In the genomic region with DNA sequence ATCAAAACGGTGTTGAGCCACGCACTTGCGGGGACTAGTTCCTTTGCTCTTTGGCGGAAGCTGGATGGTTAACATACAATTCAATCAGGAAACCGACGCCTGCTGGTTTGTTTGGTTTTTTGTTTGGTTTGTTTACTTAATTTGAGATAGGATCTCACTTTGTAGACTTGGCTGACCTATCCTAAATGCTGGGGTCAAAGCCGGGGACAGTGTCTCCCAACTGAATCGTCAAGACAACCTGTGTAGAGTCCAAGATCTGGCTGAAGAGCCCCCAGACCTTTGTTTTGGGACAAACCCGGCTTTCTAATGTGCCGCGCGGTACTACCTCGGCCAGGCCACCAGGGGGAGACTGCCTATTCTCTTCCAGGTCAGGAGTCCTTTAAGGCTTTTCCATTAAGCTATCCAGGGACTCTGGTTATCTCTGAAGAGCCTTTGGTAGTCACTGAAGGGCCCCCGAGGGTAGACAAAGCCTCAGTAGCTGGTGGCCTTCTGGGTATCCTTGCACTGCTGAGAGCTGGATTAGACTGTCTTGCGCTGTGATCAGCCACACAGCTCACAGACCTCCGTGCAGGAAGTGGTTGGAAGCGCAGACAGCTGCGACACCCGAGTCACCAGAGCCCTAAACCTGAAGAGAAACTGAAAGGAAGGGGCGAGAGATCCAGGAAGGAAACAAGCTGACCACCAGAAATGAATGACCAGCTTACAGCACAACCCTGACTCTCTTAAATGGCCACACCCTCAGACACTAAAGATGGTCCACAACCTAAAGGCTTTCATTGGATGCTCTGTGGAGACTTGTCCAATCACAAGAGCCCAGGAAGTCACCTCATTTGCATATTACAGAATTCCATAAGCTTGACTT, we compare ENCODE assay signal across 8 mouse cellular contexts. TPM values are rescaled to one million over a fixed set of nuclear protein-coding genes. Genes with fewer than 3 reads are reported as not detected.
DNase-seq lines count a peak whose midpoint lies in the region; ATAC-seq and TF ChIP-seq lines count a peak whose summit lies in the region.

No protein-coding gene starts in this region.

- ATAC-seq in erythroid progenitor cell, adult 5-6 weeks (replicated peaks; ENCODE audit: low FRiP score, poor library complexity, severe bottlenecking), result peak; percentile 77
- peak; percentile 88 to 90 for ATAC-seq in hematopoietic stem cell, adult 5-6 weeks (replicated peaks in 1 of 2; ENCODE audit: insufficient read depth in 1 of 2, low FRiP score in 2 of 2, low TSS enrichment in 1 of 2, low read depth in 1 of 2, poor library complexity in 2 of 2, severe bottlenecking in 2 of 2)
- peak; percentile 76 for ATAC-seq in megakaryocyte progenitor cell, adult 5-6 weeks (replicated peaks; ENCODE audit: poor library complexity)

- H3K4me1 ChIP-seq in bone marrow, adult 2 months (ENCODE audit: control insufficient read depth, insufficient read depth, low read length), result no peaks in the 10 kb centered on the region; the same call in 1 of the 2 replicates

- peak; percentile 51 for DNase-seq in gastrocnemius, adult 18-20 months (ENCODE audit: low spot score)
- no peak for DNase-seq in gastrocnemius, adult 8-10 months (ENCODE audit: low spot score in 2 of 2)
- peak; percentile 62 to 70 for DNase-seq in layer of hippocampus, postnatal 10 days (ENCODE audit: low spot score in 2 of 2)
- peak; percentile 48 to 62 for DNase-seq in spleen, postnatal 14 days (ENCODE audit: low spot score in 2 of 2)

- TF ChIP-seq CTCF in bone marrow, adult 2 months (IDR thresholded peaks at IDR 0.05; ENCODE audit: control insufficient read depth, insufficient read depth, low read length), result peak; percentile 75

- peak; percentile 44; the same call in 1 of the 2 replicates for TF ChIP-seq POLR2A in bone marrow, adult 2 months (IDR thresholded peaks at IDR 0.05; ENCODE audit: borderline replicate concordance, control insufficient read depth, low read depth, low read length)

- peak overlapping the region; percentile 89 for H3K27ac ChIP-seq in bone marrow, adult 2 months (ENCODE audit: control insufficient read depth, insufficient read depth, low read depth, low read length, poor library complexity)

- H3K4me3 ChIP-seq in bone marrow, adult 2 months (replicated peaks; ENCODE audit: control insufficient read depth, low read depth, low read length), result peak overlapping the region; percentile 75

- 0% methylated on average over 20 of the region's 20 CpGs for WGBS in bone marrow, adult 2 months

RNA-seq across cellular contexts. Expression of gene Btnl10, which starts 10.3 kb away (rescaled TPM):
- total RNA-seq in gastrocnemius, adult 18-20 months (2021), result not detected
- total RNA-seq in gastrocnemius, adult 8-10 months (2022), result not detected
- polyA plus RNA-seq in bone marrow, adult 2 months (2011; ENCODE audit: insufficient read depth, insufficient read length, low replicate concordance, missing spikeins), result 65.1 and 93.5 TPM in 2 replicates
- total RNA-seq in erythroid progenitor cell, adult 5-6 weeks (2015; ENCODE audit: low replicate concordance), result 407 and 422 TPM in 2 replicates
- 484 and 553 TPM in 2 replicates for total RNA-seq in erythroid progenitor cell, adult 5-6 weeks (2017; ENCODE audit: low replicate concordance)
- total RNA-seq in hematopoietic stem cell, adult 5-6 weeks (2017), result 0.50 and 4.1 TPM in 2 replicates
- total RNA-seq in layer of hippocampus, postnatal 10 days (2021), result under 1 TPM in 1 of 2 experiments, not detected in 1; 0.22 TPM
- 1.4 and 1.5 TPM in 2 replicates for total RNA-seq in megakaryocyte progenitor cell, adult 5-6 weeks (2015)
- 1.8 and 1.9 TPM in 2 replicates for total RNA-seq in megakaryocyte progenitor cell, adult 5-6 weeks (2017)

RNA-seq across cellular contexts. Expression of gene Rnf187, which starts 10.7 kb away (rescaled TPM):
- 10 to 100 TPM; 88.8 to 90.3 TPM for total RNA-seq in gastrocnemius, adult 18-20 months (2021)
- total RNA-seq in gastrocnemius, adult 8-10 months (2022), result 100 to 1,000 TPM in 2 of 4 experiments, 10 to 100 TPM in 2; 97.5 to 116 (median 100) TPM
- 108 and 135 TPM in 2 replicates for polyA plus RNA-seq in bone marrow, adult 2 months (2011; ENCODE audit: insufficient read depth, insufficient read length, low replicate concordance, missing spikeins)
- 104 and 109 TPM in 2 replicates for total RNA-seq in erythroid progenitor cell, adult 5-6 weeks (2015; ENCODE audit: low replicate concordance)
- total RNA-seq in erythroid progenitor cell, adult 5-6 weeks (2017; ENCODE audit: low replicate concordance), result 104 and 117 TPM in 2 replicates
- total RNA-seq in hematopoietic stem cell, adult 5-6 weeks (2017), result 82.1 and 83.1 TPM in 2 replicates
- total RNA-seq in layer of hippocampus, postnatal 10 days (2021), result 100 to 1,000 TPM; 453 to 458 TPM
- 65.8 and 66.4 TPM in 2 replicates for total RNA-seq in megakaryocyte progenitor cell, adult 5-6 weeks (2015)
- total RNA-seq in megakaryocyte progenitor cell, adult 5-6 weeks (2017), result 70.6 and 83.6 TPM in 2 replicates

RNA-seq across cellular contexts. Expression of gene Hist3h2ba, which starts 20.7 kb away (rescaled TPM):
- total RNA-seq in gastrocnemius, adult 18-20 months (2021), result under 1 TPM; 0.62 to 0.97 TPM
- 1 to 10 TPM in 1 of 4 experiments, under 1 TPM in 1, not detected in 2; 0.52 to 1.2 TPM for total RNA-seq in gastrocnemius, adult 8-10 months (2022)
- polyA plus RNA-seq in bone marrow, adult 2 months (2011; ENCODE audit: insufficient read depth, insufficient read length, low replicate concordance, missing spikeins), result 18.8 and 22.9 TPM in 2 replicates
- total RNA-seq in erythroid progenitor cell, adult 5-6 weeks (2015; ENCODE audit: low replicate concordance), result 265 and 290 TPM in 2 replicates
- 136 and 409 TPM in 2 replicates for total RNA-seq in erythroid progenitor cell, adult 5-6 weeks (2017; ENCODE audit: low replicate concordance)
- 2.0 and 4.1 TPM in 2 replicates for total RNA-seq in hematopoietic stem cell, adult 5-6 weeks (2017)
- total RNA-seq in layer of hippocampus, postnatal 10 days (2021), result 100 to 1,000 TPM; 146 to 155 TPM
- total RNA-seq in megakaryocyte progenitor cell, adult 5-6 weeks (2015), result 1.6 and 1.9 TPM in 2 replicates
- total RNA-seq in megakaryocyte progenitor cell, adult 5-6 weeks (2017), result 1.8 and 2.3 TPM in 2 replicates

RNA-seq across cellular contexts. Expression of gene Zfp39, which starts 24.0 kb away (rescaled TPM):
- 1 to 10 TPM; 2.8 to 3.1 TPM for total RNA-seq in gastrocnemius, adult 18-20 months (2021)
- 1 to 10 TPM; 2.6 to 4.8 (median 4.1) TPM for total RNA-seq in gastrocnemius, adult 8-10 months (2022)
- 8.4 and 10.2 TPM in 2 replicates for polyA plus RNA-seq in bone marrow, adult 2 months (2011; ENCODE audit: insufficient read depth, insufficient read length, low replicate concordance, missing spikeins)
- total RNA-seq in erythroid progenitor cell, adult 5-6 weeks (2015; ENCODE audit: low replicate concordance), result 79.2 and 83.3 TPM in 2 replicates
- 44.4 and 49.4 TPM in 2 replicates for total RNA-seq in erythroid progenitor cell, adult 5-6 weeks (2017; ENCODE audit: low replicate concordance)
- 7.3 and 15.1 TPM in 2 replicates for total RNA-seq in hematopoietic stem cell, adult 5-6 weeks (2017)
- 10 to 100 TPM in 1 of 2 experiments, 1 to 10 TPM in 1; 9.9 to 10.1 TPM for total RNA-seq in layer of hippocampus, postnatal 10 days (2021)
- 23.9 and 29.2 TPM in 2 replicates for total RNA-seq in megakaryocyte progenitor cell, adult 5-6 weeks (2015)
- total RNA-seq in megakaryocyte progenitor cell, adult 5-6 weeks (2017), result 7.9 and 9.5 TPM in 2 replicates

RNA-seq across cellular contexts. Expression of gene Hist3h2a, which starts 26.5 kb away (rescaled TPM):
- total RNA-seq in gastrocnemius, adult 18-20 months (2021), result 10 to 100 TPM in 1 of 2 experiments, 1 to 10 TPM in 1; 9.1 to 11.1 TPM
- 10 to 100 TPM in 3 of 4 experiments, 1 to 10 TPM in 1; 8.9 to 14.8 (median 11.5) TPM for total RNA-seq in gastrocnemius, adult 8-10 months (2022)
- polyA plus RNA-seq in bone marrow, adult 2 months (2011; ENCODE audit: insufficient read depth, insufficient read length, low replicate concordance, missing spikeins), result 22.9 and 25.6 TPM in 2 replicates
- total RNA-seq in erythroid progenitor cell, adult 5-6 weeks (2015; ENCODE audit: low replicate concordance), result 186 and 192 TPM in 2 replicates
- total RNA-seq in erythroid progenitor cell, adult 5-6 weeks (2017; ENCODE audit: low replicate concordance), result 1,299 and 1,489 TPM in 2 replicates
- total RNA-seq in hematopoietic stem cell, adult 5-6 weeks (2017), result 146 and 162 TPM in 2 replicates
- 10 to 100 TPM; 59.3 to 61.6 TPM for total RNA-seq in layer of hippocampus, postnatal 10 days (2021)
- total RNA-seq in megakaryocyte progenitor cell, adult 5-6 weeks (2015), result 19.4 and 20.2 TPM in 2 replicates
- total RNA-seq in megakaryocyte progenitor cell, adult 5-6 weeks (2017), result 223 and 238 TPM in 2 replicates

Comparison
In these comparisons a context has a peak if more than half of its experiments do, and no peak if none do; other contexts are left out.
1. DNase-seq: peak in gastrocnemius, adult 18-20 months (single experiment), layer of hippocampus, postnatal 10 days (2 of 2) and spleen, postnatal 14 days (2 of 2); none in gastrocnemius, adult 8-10 months (0 of 2).
2. RNA of gene Btnl10, which starts 10.3 kb away (total RNA-seq): 407 to 553 TPM in erythroid progenitor cell, adult 5-6 weeks; 0.50 to 4.1 TPM in hematopoietic stem cell, adult 5-6 weeks, 1.4 to 1.9 TPM in megakaryocyte progenitor cell, adult 5-6 weeks, 0.22 TPM in layer of hippocampus, postnatal 10 days, not detected in gastrocnemius, adult 18-20 months and not detected in gastrocnemius, adult 8-10 months; every median in the first group is over 10 times any median in the second.
3. RNA of gene Hist3h2ba, which starts 20.7 kb away (total RNA-seq): 136 to 409 TPM in erythroid progenitor cell, adult 5-6 weeks and 146 to 155 TPM in layer of hippocampus, postnatal 10 days; 2.0 to 4.1 TPM in hematopoietic stem cell, adult 5-6 weeks, 1.6 to 2.3 TPM in megakaryocyte progenitor cell, adult 5-6 weeks, 0.62 to 0.97 TPM in gastrocnemius, adult 18-20 months and 0.52 to 1.2 TPM in gastrocnemius, adult 8-10 months; every median in the first group is over 10 times any median in the second.
4. Peak in every context shown above with its lines, with median percentiles within 50 percentile points of each other: ATAC-seq.